Mouse (Mus musculus): ENCODE measurements around the gene Zfp57. TPM values are rescaled to one million over a fixed set of nuclear protein-coding genes. Genes with fewer than 3 reads are reported as not detected.

Zfp57 gene
- polyA plus RNA-seq (2012; rRNA removed) = 1.7 and 1.9 TPM in 2 replicates

GRCm38 (mm10) chr17:37000863-37001262 lies at the start of gene Zfp57:
TSS of gene Zfp57 (plus strand) at chr17:37001163.

GRCm38 (mm10) chr17:36957999-36958743 lies 42.8 kb upstream of the Zfp57 start, which contains the start of the genes Znrd1 and Znrd1as:
TSS of gene Znrd1 (minus strand) at chr17:36958559.
TSS of gene Znrd1as (plus strand) at chr17:36958592.

GRCm38 (mm10) chr17:36981221-36981813 lies 19.6 kb upstream of the Zfp57 start, which contains the start of gene 2410137M14Rik:
TSS of gene 2410137M14Rik (minus strand) at chr17:36981237.

GRCm38 (mm10) chr17:36989437-36989836 lies 11.5 kb upstream of the Zfp57 start, which contains the start of gene H2-M5:
TSS of gene H2-M5 (minus strand) at chr17:36989537.

GRCm38 (mm10) chr17:37022628-37023576 lies 21.9 kb downstream of the Zfp57 start, which contains the start of gene Mog:
TSS of gene Mog (minus strand) at chr17:37023398.

GRCm38 (mm10) chr17:37045611-37046311 lies 44.8 kb downstream of the Zfp57 start, which contains the start of gene Gabbr1:
TSS of gene Gabbr1 (plus strand) at chr17:37045966.

Other genes starting within 250 kb of the Zfp57 start
- gene H2-M10.5, start 228.3 kb upstream of the Zfp57 start, polyA plus RNA-seq (2012; rRNA removed) = not detected in 2 replicates
- gene H2-M10.6, start 189.0 kb upstream of the Zfp57 start, polyA plus RNA-seq (2012; rRNA removed) = not detected in 2 replicates
- gene Trim26, start 164.0 kb upstream of the Zfp57 start, polyA plus RNA-seq (2012; rRNA removed) = 36.0 and 41.7 TPM in 2 replicates
- 6.8 and 15.1 TPM in 2 replicates for gene Trim15, start 134.0 kb upstream of the Zfp57 start, polyA plus RNA-seq (2012; rRNA removed)
- not detected in 2 replicates for gene Trim10, start 131.6 kb upstream of the Zfp57 start, polyA plus RNA-seq (2012; rRNA removed)
- gene Trim40, start 111.0 kb upstream of the Zfp57 start, polyA plus RNA-seq (2012; rRNA removed) = 14.6 and 18.9 TPM in 2 replicates
- 18.0 and 23.9 TPM in 2 replicates for gene Trim31, start 103.0 kb upstream of the Zfp57 start, polyA plus RNA-seq (2012; rRNA removed)
- 38.9 and 42.9 TPM in 2 replicates for gene Rnf39, start 58.2 kb upstream of the Zfp57 start, polyA plus RNA-seq (2012; rRNA removed)
- gene Ppp1r11, start 49.4 kb upstream of the Zfp57 start, polyA plus RNA-seq (2012; rRNA removed) = 45.1 and 56.4 TPM in 2 replicates
- 19.3 and 25.8 TPM in 2 replicates for gene Znrd1, start 42.6 kb upstream of the Zfp57 start, polyA plus RNA-seq (2012; rRNA removed)
- gene Znrd1as, start 42.6 kb upstream of the Zfp57 start, polyA plus RNA-seq (2012; rRNA removed) = 1.1 and 1.2 TPM in 2 replicates
- gene 2410137M14Rik, start 19.9 kb upstream of the Zfp57 start, polyA plus RNA-seq (2012; rRNA removed) = not detected in 2 replicates
- 0.28 TPM in 1 of 2 replicates, not detected in the other for gene H2-M5, start 11.6 kb upstream of the Zfp57 start, polyA plus RNA-seq (2012; rRNA removed)
- not detected in 2 replicates for gene Mog, start 22.2 kb downstream of the Zfp57 start, polyA plus RNA-seq (2012; rRNA removed)
- gene Gabbr1, start 44.8 kb downstream of the Zfp57 start, polyA plus RNA-seq (2012; rRNA removed) = 20.3 and 20.6 TPM in 2 replicates
- gene Olfr90, start 87.3 kb downstream of the Zfp57 start, polyA plus RNA-seq (2012; rRNA removed) = not detected in 2 replicates
- not detected in 2 replicates for gene Olfr91, start 97.1 kb downstream of the Zfp57 start, polyA plus RNA-seq (2012; rRNA removed)
- not detected in 2 replicates for gene Olfr92, start 118.9 kb downstream of the Zfp57 start, polyA plus RNA-seq (2012; rRNA removed)
- gene Olfr93, start 160.3 kb downstream of the Zfp57 start, polyA plus RNA-seq (2012; rRNA removed) = not detected in 2 replicates
- 0.21 and 0.38 TPM in 2 replicates for gene Ubd, start 192.7 kb downstream of the Zfp57 start, polyA plus RNA-seq (2012; rRNA removed)
- not detected in 2 replicates for gene Olfr94, start 199.8 kb downstream of the Zfp57 start, polyA plus RNA-seq (2012; rRNA removed)
- gene Olfr95, start 212.0 kb downstream of the Zfp57 start, polyA plus RNA-seq (2012; rRNA removed) = not detected in 2 replicates
- gene Olfr96, start 219.0 kb downstream of the Zfp57 start, polyA plus RNA-seq (2012; rRNA removed) = not detected in 2 replicates
- gene Olfr97, start 236.2 kb downstream of the Zfp57 start, polyA plus RNA-seq (2012; rRNA removed) = not detected in 2 replicates

Measured in colon, adult 2 months (tissue).